Mouse (Mus musculus): Measurements from ENCODE around the gene Itih4.

Itih4 gene

GRCm38 (mm10) chr14:30943860-30944674 lies 57.8 kb downstream of the Itih4 start:
- DNase-seq (ENCODE audit: low read depth), result peak; percentile 83

DNA sequence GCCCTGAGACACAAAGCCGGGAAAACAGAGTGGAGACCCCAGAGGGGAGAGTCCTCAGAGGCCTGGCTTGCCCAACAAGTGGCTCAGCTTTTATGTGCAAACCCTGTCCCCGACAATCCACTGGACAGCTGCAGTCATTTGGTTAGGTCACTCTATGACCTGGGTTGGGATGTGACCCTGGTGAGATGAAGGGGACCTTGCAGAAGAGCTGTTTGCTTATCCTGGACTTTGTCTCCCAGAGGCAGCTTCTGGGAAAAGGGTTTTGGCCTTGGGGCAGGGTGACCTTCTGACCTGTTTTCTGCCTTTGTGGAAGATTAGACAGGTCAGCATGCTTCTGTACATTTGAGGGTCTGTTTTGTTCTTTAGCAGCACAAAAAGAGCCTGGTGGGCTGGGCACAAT lies 58.5 kb downstream of the Itih4 start:
- no peak for DNase-seq (ENCODE audit: low read depth)

DNA sequence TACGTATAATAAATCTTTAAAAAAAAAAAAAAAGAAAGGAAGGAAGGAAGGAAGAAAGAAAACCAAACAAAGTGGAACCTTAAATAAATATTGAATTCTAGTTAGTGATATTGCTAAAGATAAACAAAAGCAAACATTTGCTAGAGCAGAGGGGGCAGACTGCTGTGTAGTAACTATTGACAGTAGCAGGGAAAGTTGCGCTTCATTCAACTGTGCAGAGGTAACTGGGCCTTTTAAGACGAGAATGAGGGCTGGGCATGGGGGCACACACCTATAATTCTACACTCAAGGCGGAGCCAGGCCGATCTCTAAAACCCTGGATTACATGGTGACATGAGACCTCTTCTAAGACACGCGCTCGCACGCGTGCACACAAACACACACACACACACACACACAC lies 63.7 kb downstream of the Itih4 start:
- no peak for DNase-seq (ENCODE audit: low read depth)

- peak; percentile 98 for DNase-seq (ENCODE audit: low read depth)
These were observed 65.0 kb downstream of the Itih4 start, which contains the start of gene Nek4 for GRCm38 (mm10) chr14:30951154-30951825. Gene Nek4, plus strand, starts transcription at chr14:30951377.
